Mouse (Mus musculus): Measurements from ENCODE around the gene Adgrv1. TPM values are rescaled to one million over a fixed set of nuclear protein-coding genes. Genes with fewer than 3 reads are reported as not detected.

Gene Adgrv1
- polyA plus RNA-seq, 2 experiments = 0.08 to 0.24 TPM

DNA sequence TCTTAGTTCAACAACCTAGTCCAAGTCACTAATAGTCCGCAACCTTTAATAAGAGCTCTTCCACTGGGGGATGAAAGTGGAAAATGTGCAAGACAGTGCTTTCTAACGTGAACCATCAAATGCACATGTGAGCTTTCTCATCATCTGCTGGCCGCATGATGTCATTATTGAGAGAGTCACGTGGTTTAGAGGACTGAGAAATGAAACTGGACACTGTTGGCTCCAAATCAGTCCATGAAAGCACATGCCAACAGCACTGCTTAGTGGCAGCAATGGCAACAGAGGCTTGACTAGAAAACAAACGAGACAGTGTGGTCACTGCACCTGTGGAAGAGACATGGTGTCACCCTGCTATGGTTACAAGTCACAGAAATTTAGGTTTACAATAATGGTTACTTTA lies 395.0 kb downstream of the Adgrv1 start:
- Histone ChIP-seq H3K4me1 (replicated peaks; ENCODE audit: control insufficient read depth in 2 of 2, insufficient read depth in 2 of 2, low read length in 1 of 2) (no peaks in the 10 kb centered on the region), H3K9ac (replicated peaks) (no peak overlapping the region), H3K4me3 (ENCODE audit: insufficient read depth in 1 of 2, low read depth in 2 of 2, low read length in 2 of 2) (no peak overlapping the region), H3K27ac (no peak overlapping the region), H3K27me3 (ENCODE audit: control insufficient read depth, insufficient read depth, low read length) (no peaks in the 10 kb centered on the region), H3K36me3 (replicated peaks; ENCODE audit: control insufficient read depth, insufficient read depth, low read depth) (no peaks in the 10 kb centered on the region), H3K9me3 (ENCODE audit: control insufficient read depth, low read length) (no peaks in the 10 kb centered on the region), H3K4me2 (ENCODE audit: low read depth) (no peak overlapping the region)
- TF ChIP-seq EP300 (IDR thresholded peaks at IDR 0.05; ENCODE audit: low read depth) (no peak), CTCF (IDR thresholded peaks at IDR 0.05; ENCODE audit: low read depth) (no peak)
- 57% methylated on average over 5 of the region's 5 CpGs for WGBS (ENCODE audit: insufficient replicate concordance)
- no peak for ATAC-seq (ENCODE audit: insufficient read depth)
- DNase-seq (ENCODE audit: low read depth in 3 of 3, low spot score in 3 of 3) = no peak

DNA sequence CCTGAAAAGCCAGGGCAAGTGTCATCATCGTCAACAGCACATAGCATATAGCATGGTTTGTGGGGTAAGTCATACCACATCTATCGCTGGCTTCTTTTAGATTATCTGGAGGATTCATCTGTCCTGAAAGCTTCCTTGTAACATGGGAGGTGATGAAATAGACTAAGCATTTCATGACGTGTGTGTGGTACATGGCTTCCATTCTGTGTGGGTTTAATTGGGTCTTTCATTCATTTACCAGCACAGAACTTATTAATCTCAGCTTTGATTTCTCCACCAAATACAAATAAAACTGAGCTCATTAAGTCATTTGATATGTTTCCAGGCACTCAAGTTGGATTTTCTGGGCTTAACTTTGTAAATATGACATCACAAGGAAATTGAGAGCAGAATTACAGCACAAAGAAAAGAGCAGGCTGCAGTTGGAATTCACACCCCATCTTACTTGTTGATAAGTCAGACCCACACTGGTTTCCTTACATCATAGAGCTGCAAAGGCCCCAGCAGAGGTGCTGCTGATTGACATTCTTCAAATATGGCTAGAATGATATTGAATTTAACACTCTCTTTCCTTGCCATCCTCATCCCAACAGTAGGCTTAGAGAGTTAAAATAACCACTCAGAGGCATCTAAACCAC lies 396.1 kb downstream of the Adgrv1 start:
- no peak for ATAC-seq (ENCODE audit: insufficient read depth)
- Histone ChIP-seq H3K27me3 (ENCODE audit: control insufficient read depth, insufficient read depth, low read length) (no peaks in the 10 kb centered on the region), H3K9me3 (ENCODE audit: control insufficient read depth, low read length) (no peaks in the 10 kb centered on the region), H3K36me3 (replicated peaks; ENCODE audit: control insufficient read depth, insufficient read depth, low read depth) (no peaks in the 10 kb centered on the region), H3K4me1 (replicated peaks; ENCODE audit: control insufficient read depth in 2 of 2, insufficient read depth in 2 of 2, low read length in 1 of 2) (no peaks in the 10 kb centered on the region), H3K4me2 (ENCODE audit: low read depth) (no peak overlapping the region), H3K9ac (replicated peaks) (no peak overlapping the region), H3K27ac (no peak overlapping the region), H3K4me3 (ENCODE audit: insufficient read depth in 1 of 2, low read depth in 2 of 2, low read length in 2 of 2) (no peak overlapping the region)
- no peak for TF ChIP-seq CTCF (IDR thresholded peaks at IDR 0.05; ENCODE audit: low read depth)
- no peak for TF ChIP-seq EP300 (IDR thresholded peaks at IDR 0.05; ENCODE audit: low read depth)
- no peak for DNase-seq (ENCODE audit: low read depth in 3 of 3, low spot score in 3 of 3)
- 41% methylated on average over 3 of the region's 3 CpGs for WGBS (ENCODE audit: insufficient replicate concordance)

DNA sequence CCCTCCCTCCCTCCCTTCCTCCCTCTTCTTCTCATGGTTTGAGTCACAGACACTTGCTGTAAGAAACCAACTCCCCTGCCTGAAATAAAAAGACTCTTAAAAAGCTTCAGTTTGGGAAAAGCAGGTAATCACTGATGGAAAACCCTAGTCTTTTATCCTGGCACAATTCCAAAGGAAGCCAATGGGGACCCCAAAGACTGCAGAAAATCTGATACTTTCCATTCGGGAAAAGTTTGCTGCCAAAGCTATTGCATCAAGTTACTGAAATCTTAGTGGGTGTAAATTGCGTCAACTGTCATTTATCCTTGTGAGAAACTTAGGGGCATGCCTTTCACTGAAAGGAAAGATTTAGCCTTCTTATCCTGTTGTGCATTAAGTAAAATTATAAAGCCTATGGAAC lies 398.9 kb downstream of the Adgrv1 start:
- TF ChIP-seq CTCF (IDR thresholded peaks at IDR 0.05; ENCODE audit: low read depth) (no peak), EP300 (IDR thresholded peaks at IDR 0.05; ENCODE audit: low read depth) (no peak)
- no peak overlapping the region for H3K4me3 ChIP-seq (ENCODE audit: insufficient read depth in 1 of 2, low read depth in 2 of 2, low read length in 2 of 2)
- no peak overlapping the region for H3K9ac ChIP-seq (replicated peaks)
- no peaks in the 10 kb centered on the region for H3K36me3 ChIP-seq (replicated peaks; ENCODE audit: control insufficient read depth, insufficient read depth, low read depth)
- H3K27me3 ChIP-seq (ENCODE audit: control insufficient read depth, insufficient read depth, low read length) = no peaks in the 10 kb centered on the region
- no peak overlapping the region for H3K4me2 ChIP-seq (ENCODE audit: low read depth)
- 60% methylated on average over 2 of the region's 2 CpGs for WGBS (ENCODE audit: insufficient replicate concordance)
- H3K27ac ChIP-seq = no peak overlapping the region
- H3K9me3 ChIP-seq (ENCODE audit: control insufficient read depth, low read length) = no peaks in the 10 kb centered on the region
- H3K4me1 ChIP-seq (replicated peaks; ENCODE audit: control insufficient read depth in 2 of 2, insufficient read depth in 2 of 2, low read length in 1 of 2) = no peaks in the 10 kb centered on the region
- ATAC-seq (ENCODE audit: insufficient read depth) (no peak), DNase-seq (ENCODE audit: low read depth in 3 of 3, low spot score in 3 of 3) (no peak)

DNA sequence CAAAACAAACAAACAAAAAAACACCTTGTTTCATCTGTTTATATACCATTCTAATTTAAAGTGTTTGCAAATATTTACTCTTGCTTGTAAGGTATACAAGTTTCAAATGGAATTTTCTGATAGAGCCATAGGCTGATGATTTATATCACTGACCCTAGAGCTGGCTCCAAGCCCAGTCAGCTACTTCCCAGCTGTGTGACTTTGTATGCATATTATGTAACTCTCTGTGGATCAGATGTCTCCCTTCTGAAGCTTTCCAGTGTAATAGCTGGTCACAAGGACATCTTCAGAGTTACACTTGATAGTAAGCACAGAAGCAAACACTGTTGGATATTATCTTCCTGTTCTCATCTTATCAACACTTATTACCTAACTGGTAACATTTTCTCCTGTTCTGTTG lies 400.1 kb downstream of the Adgrv1 start:
- ATAC-seq (ENCODE audit: insufficient read depth) = no peak
- Histone ChIP-seq H3K27me3 (ENCODE audit: control insufficient read depth, insufficient read depth, low read length) (no peaks in the 10 kb centered on the region), H3K9me3 (ENCODE audit: control insufficient read depth, low read length) (no peaks in the 10 kb centered on the region), H3K27ac (no peak overlapping the region), H3K4me1 (replicated peaks; ENCODE audit: control insufficient read depth in 2 of 2, insufficient read depth in 2 of 2, low read length in 1 of 2) (no peaks in the 10 kb centered on the region), H3K4me3 (ENCODE audit: insufficient read depth in 1 of 2, low read depth in 2 of 2, low read length in 2 of 2) (no peak overlapping the region), H3K36me3 (replicated peaks; ENCODE audit: control insufficient read depth, insufficient read depth, low read depth) (no peaks in the 10 kb centered on the region), H3K9ac (replicated peaks) (no peak overlapping the region), H3K4me2 (ENCODE audit: low read depth) (no peak overlapping the region)
- DNase-seq (ENCODE audit: low read depth in 3 of 3, low spot score in 3 of 3) = no peak
- TF ChIP-seq CTCF (IDR thresholded peaks at IDR 0.05; ENCODE audit: low read depth) (no peak), EP300 (IDR thresholded peaks at IDR 0.05; ENCODE audit: low read depth) (no peak)

DNA sequence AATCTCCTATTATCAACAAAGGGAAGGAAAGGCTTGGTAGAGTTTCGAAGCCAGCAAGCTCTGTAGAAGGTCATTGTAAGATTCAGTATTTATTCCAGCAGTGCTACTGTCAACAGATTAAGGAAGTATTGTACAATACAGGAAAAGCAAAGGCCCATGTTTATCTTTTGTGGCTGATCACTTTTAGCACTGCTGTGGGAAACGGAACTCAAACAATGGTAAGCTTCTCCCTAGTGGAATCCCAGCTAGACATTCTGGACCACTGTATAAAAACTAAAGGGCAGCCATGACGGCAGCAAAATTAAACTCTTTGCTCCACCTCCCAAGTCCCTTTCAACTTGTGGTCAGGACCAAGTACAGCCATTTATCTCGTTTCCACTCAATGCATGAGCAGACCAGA lies 402.8 kb downstream of the Adgrv1 start:
- Histone ChIP-seq H3K4me3 (ENCODE audit: insufficient read depth in 1 of 2, low read depth in 2 of 2, low read length in 2 of 2) (no peak overlapping the region), H3K4me2 (ENCODE audit: low read depth) (no peak overlapping the region), H3K27me3 (ENCODE audit: control insufficient read depth, insufficient read depth, low read length) (no peaks in the 10 kb centered on the region), H3K9ac (replicated peaks) (no peak overlapping the region), H3K36me3 (replicated peaks; ENCODE audit: control insufficient read depth, insufficient read depth, low read depth) (no peaks in the 10 kb centered on the region), H3K27ac (no peak overlapping the region), H3K9me3 (ENCODE audit: control insufficient read depth, low read length) (no peaks in the 10 kb centered on the region), H3K4me1 (replicated peaks; ENCODE audit: control insufficient read depth in 2 of 2, insufficient read depth in 2 of 2, low read length in 1 of 2) (no peaks in the 10 kb centered on the region)
- ATAC-seq (ENCODE audit: insufficient read depth) (no peak), DNase-seq (ENCODE audit: low read depth in 3 of 3, low spot score in 3 of 3) (no peak)
- WGBS (ENCODE audit: insufficient replicate concordance) = 16% methylated on average over 4 of the region's 4 CpGs
- TF ChIP-seq CTCF (IDR thresholded peaks at IDR 0.05; ENCODE audit: low read depth) (no peak), EP300 (IDR thresholded peaks at IDR 0.05; ENCODE audit: low read depth) (no peak)
